Mouse (Mus musculus) heart, embryonic 10.5 days (tissue): ENCODE data around the gene Cyp27b1. TPM values are rescaled to one million over a fixed set of nuclear protein-coding genes. Genes with fewer than 3 reads are reported as not detected.

ENCODE experiments used
- DNase-seq: peaks from one replicate; pipeline ENCODE4 v3.0.0-alpha.2; 2017; ENCODE audit warnings: low spot score
- H3K27ac ChIP-seq: fragments of 300-500 bp; sonication (generic); 2 replicates; pipeline ENCODE4 v1.5.1; 2016; ENCODE audit warnings: mild to moderate bottlenecking
- H3K27me3 ChIP-seq: fragments of 300-500 bp; sonication (generic); 2 replicates; pipeline ENCODE4 v1.6.1; 2016; ENCODE audit warnings: mild to moderate bottlenecking; ENCODE audit not compliant: poor library complexity, insufficient read depth, severe bottlenecking
- H3K36me3 ChIP-seq: fragments of 300-500 bp; sonication (generic); 2 replicates; pipeline ENCODE4 v1.6.1; 2016; ENCODE audit warnings: mild to moderate bottlenecking, moderate library complexity
- H3K4me1 ChIP-seq: fragments of 300-500 bp; sonication (generic); 2 replicates; pipeline ENCODE4 v1.6.1; 2016; ENCODE audit warnings: mild to moderate bottlenecking
- H3K4me3 ChIP-seq: fragments of 300-500 bp; sonication (generic); 2 replicates; pipeline ENCODE4 v1.5.1; 2016; ENCODE audit warnings: mild to moderate bottlenecking, moderate library complexity
- H3K9me3 ChIP-seq: fragments of 300-500 bp; sonication (generic); 2 replicates; pipeline ENCODE4 v1.6.1; 2016; ENCODE audit warnings: mild to moderate bottlenecking, moderate library complexity
- WGBS: fragments of 180-500 bp; shearing (Covaris S2); methylation state at CpG from one replicate; pipeline ENCODE4 v1.1.7; 2016; 5-methylcytosine and 5-hydroxymethylcytosine counted together
- microRNA counts: library from miRNA; unstranded; fragments of <30 nt; microRNA quantifications from one replicate; lab custom pipeline; 2017
- microRNA-seq: library from miRNA; unstranded; fragments of <30 nt; microRNA quantifications from one replicate; pipeline ENCODE4, GENCODE M21; 2017
- polyA plus RNA-seq: library from polyadenylated mRNA; unstranded; fragments of >200 nt; fragmentation: Nextera tagmentation; extraction: Ambion mirVana; gene quantifications from 2 replicates; pipeline ENCODE4 v1.2.1, GENCODE M21; 2016

Gene Cyp27b1
- polyA plus RNA-seq, 1 experiment from 2014 or later = 0.09 TPM

GRCm38 (mm10) chr10:127091507-127092396, 43.7 kb downstream of the Cyp27b1 start:
- H3K4me1 ChIP-seq = peaks cover 30% of the 10 kb centered on the region
- H3K9me3 ChIP-seq = no peaks in the 10 kb centered on the region
- peak overlapping the region; percentile 39 for H3K4me3 ChIP-seq
- 8% methylated on average over 51 of the region's 51 CpGs for WGBS
- H3K27ac ChIP-seq = no peak overlapping the region
- H3K36me3 ChIP-seq = peaks cover 13% of the 10 kb centered on the region
- DNase-seq = no peak
- H3K27me3 ChIP-seq = peaks cover 76% of the 10 kb centered on the region

GRCm38 (mm10) chr10:127092742-127093141, 44.7 kb downstream of the Cyp27b1 start:
- Histone ChIP-seq H3K36me3 (peaks cover 20% of the 10 kb centered on the region), H3K4me3 (no peak overlapping the region), H3K9me3 (no peaks in the 10 kb centered on the region), H3K27ac (no peak overlapping the region), H3K27me3 (peaks cover 66% of the 10 kb centered on the region), H3K4me1 (peaks cover 30% of the 10 kb centered on the region)
- WGBS = 50% methylated on average over 4 of the region's 4 CpGs
- no peak for DNase-seq

GRCm38 (mm10) chr10:127094382-127094802, 46.3 kb downstream of the Cyp27b1 start:
- H3K9me3 ChIP-seq = no peaks in the 10 kb centered on the region
- H3K27ac ChIP-seq = no peak overlapping the region
- no peak overlapping the region for H3K4me3 ChIP-seq
- H3K4me1 ChIP-seq = peaks cover 30% of the 10 kb centered on the region
- H3K27me3 ChIP-seq = peaks cover 58% of the 10 kb centered on the region
- DNase-seq = no peak
- 55% methylated on average over 7 of the region's 7 CpGs for WGBS
- H3K36me3 ChIP-seq = peaks cover 37% of the 10 kb centered on the region

- 77% methylated on average over 20 of the region's 20 CpGs for WGBS
- H3K36me3 ChIP-seq = peaks cover 45% of the 10 kb centered on the region
- H3K4me1 ChIP-seq = peaks cover 14% of the 10 kb centered on the region
Observed at GRCm38 (mm10) chr10:127098514-127098913, 50.5 kb downstream of the Cyp27b1 start.

GRCm38 (mm10) chr10:127099191-127099590, 51.1 kb downstream of the Cyp27b1 start:
- Histone ChIP-seq H3K27ac (no peak overlapping the region), H3K4me1 (peaks cover 13% of the 10 kb centered on the region), H3K27me3 (peaks cover 10% of the 10 kb centered on the region), H3K4me3 (no peak overlapping the region), H3K9me3 (no peaks in the 10 kb centered on the region), H3K36me3 (peaks cover 45% of the 10 kb centered on the region)
- no peak for DNase-seq
- WGBS = 82% methylated on average over 10 of the region's 10 CpGs

More at GRCm38 (mm10) chr10:127098514-127098913, 50.5 kb downstream of the Cyp27b1 start:
- no peak overlapping the region for H3K4me3 ChIP-seq
- no peak for DNase-seq
- H3K27me3 ChIP-seq = peaks cover 17% of the 10 kb centered on the region
- no peak overlapping the region for H3K27ac ChIP-seq
- no peaks in the 10 kb centered on the region for H3K9me3 ChIP-seq

- no peak for DNase-seq
- Histone ChIP-seq H3K4me1 (peaks cover 6% of the 10 kb centered on the region), H3K27me3 (peaks cover 8% of the 10 kb centered on the region; the same call in 1 of the 2 replicates), H3K9me3 (no peaks in the 10 kb centered on the region), H3K27ac (no peak overlapping the region), H3K4me3 (no peak overlapping the region), H3K36me3 (peaks cover 45% of the 10 kb centered on the region)
- 88% methylated on average over 15 of the region's 15 CpGs for WGBS
Observed at GRCm38 (mm10) chr10:127099868-127100267, 51.8 kb downstream of the Cyp27b1 start.

- no peaks in the 10 kb centered on the region for H3K9me3 ChIP-seq
- H3K36me3 ChIP-seq = peaks cover 45% of the 10 kb centered on the region
- no peak overlapping the region for H3K4me3 ChIP-seq
- peaks cover under 1% of the 10 kb centered on the region; the same call in 1 of the 2 replicates for H3K4me1 ChIP-seq
- peaks cover 8% of the 10 kb centered on the region; the same call in 1 of the 2 replicates for H3K27me3 ChIP-seq
- H3K27ac ChIP-seq = no peak overlapping the region
- 70% methylated on average over 8 of the region's 8 CpGs for WGBS
- DNase-seq = no peak
Observed at GRCm38 (mm10) chr10:127100414-127100813, 52.4 kb downstream of the Cyp27b1 start.

- Histone ChIP-seq H3K9me3 (no peaks in the 10 kb centered on the region), H3K4me3 (no peak overlapping the region), H3K36me3 (peaks cover 41% of the 10 kb centered on the region), H3K27ac (no peak overlapping the region), H3K4me1 (no peaks in the 10 kb centered on the region; the same call in 1 of the 2 replicates), H3K27me3 (peaks cover 8% of the 10 kb centered on the region; the same call in 1 of the 2 replicates)
- 84% methylated on average over 6 of the region's 6 CpGs for WGBS
- no peak for DNase-seq
Observed at GRCm38 (mm10) chr10:127101151-127101550, 53.1 kb downstream of the Cyp27b1 start.

MicroRNAs within 50 kb of the gene (microRNA counts, 519-probe panel; counts per million panel counts)
- not detected for microRNA mmu-miR-546 (lab: Ali Mortazavi, UCI)

Small RNA genes lying within 50 kb of the gene (microRNA-seq; reads per million reads assigned to microRNA genes)
- not detected for gene Mir546

Other genes with a start within 250 kb of the Cyp27b1 start
- 10.8 and 15.4 TPM in 2 replicates for gene Atp23, start 146.9 kb upstream of the Cyp27b1 start, polyA plus RNA-seq
- gene Ctdsp2, start 69.5 kb upstream of the Cyp27b1 start, polyA plus RNA-seq = 37.8 and 46.2 TPM in 2 replicates
- 0.07 TPM in 1 of 2 replicates, not detected in the other for gene Avil, start 47.5 kb upstream of the Cyp27b1 start, polyA plus RNA-seq
- gene Tsfm, start 17.4 kb upstream of the Cyp27b1 start, polyA plus RNA-seq = 114 TPM in 2 replicates
- 46.4 and 54.8 TPM in 2 replicates for gene Mettl1, start 6.8 kb upstream of the Cyp27b1 start, polyA plus RNA-seq
- 0.18 and 0.23 TPM in 2 replicates for gene Eef1akmt3, start 6.7 kb upstream of the Cyp27b1 start, polyA plus RNA-seq
- gene March9, start 11.9 kb downstream of the Cyp27b1 start, polyA plus RNA-seq = 0.15 and 0.24 TPM in 2 replicates
- 1,495 and 2,024 TPM in 2 replicates for gene Cdk4, start 15.3 kb downstream of the Cyp27b1 start, polyA plus RNA-seq
- 138 and 154 TPM in 2 replicates for gene Tspan31, start 22.0 kb downstream of the Cyp27b1 start, polyA plus RNA-seq
- gene Agap2, start 27.0 kb downstream of the Cyp27b1 start, polyA plus RNA-seq = 0.50 TPM in 1 of 2 replicates, not detected in the other
- 44.4 and 48.8 TPM in 2 replicates for gene Os9, start 72.9 kb downstream of the Cyp27b1 start, polyA plus RNA-seq
- 1.5 and 3.6 TPM in 2 replicates for gene B4galnt1, start 117.0 kb downstream of the Cyp27b1 start, polyA plus RNA-seq
- gene Slc26a10, start 132.4 kb downstream of the Cyp27b1 start, polyA plus RNA-seq = 9.2 and 12.9 TPM in 2 replicates
- 21.4 and 28.8 TPM in 2 replicates for gene Arhgef25, start 141.8 kb downstream of the Cyp27b1 start, polyA plus RNA-seq
- 78.4 and 91.4 TPM in 2 replicates for gene Dtx3, start 147.5 kb downstream of the Cyp27b1 start, polyA plus RNA-seq
- 27.9 and 29.3 TPM in 2 replicates for gene Pip4k2c, start 163.3 kb downstream of the Cyp27b1 start, polyA plus RNA-seq
- gene Kif5a, start 215.1 kb downstream of the Cyp27b1 start, polyA plus RNA-seq = 0.41 and 1.4 TPM in 2 replicates
- gene Dctn2, start 218.1 kb downstream of the Cyp27b1 start, polyA plus RNA-seq = 155 and 167 TPM in 2 replicates
- gene Mbd6, start 240.8 kb downstream of the Cyp27b1 start, polyA plus RNA-seq = 11.3 and 16.9 TPM in 2 replicates